Comparison of ENCODE assay signal across 25 mouse cellular contexts in the genomic region with DNA sequence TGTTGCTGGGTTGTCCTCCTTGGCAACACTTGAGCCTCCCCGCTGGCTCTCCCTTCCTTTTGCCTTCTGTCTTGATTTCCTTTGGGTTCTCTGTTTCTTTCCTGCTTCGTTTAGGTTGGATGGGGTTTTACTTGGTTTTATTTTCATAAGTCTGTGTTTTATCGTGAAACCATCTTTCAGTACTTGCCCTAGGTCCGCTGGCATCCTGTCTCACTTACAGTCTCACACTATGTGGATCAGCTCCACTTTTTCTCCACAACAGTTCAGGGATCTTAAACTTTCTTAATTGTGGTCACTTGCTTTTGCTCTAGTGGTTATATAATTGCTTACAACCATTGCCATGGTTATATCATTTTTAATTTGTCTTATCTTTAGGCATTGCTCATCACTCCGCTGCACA.
A peak's percentile ranks its signal among the peaks of the same experiment; 100 is the strongest.
DNase-seq lines count a peak whose midpoint lies in the region; ATAC-seq and TF ChIP-seq lines count a peak whose summit lies in the region.
"Had no signal": no experiment of that assay in that cellular context is flagged by ENCODE, and none has a peak within 500 bp of the region (broad histone marks: within the 10 kb centered on the region; RNA-seq: fewer than 3 reads in every experiment).

No protein-coding gene starts in this region.

- H3K27me3 ChIP-seq in heart, embryonic 12.5 days (replicated peaks): no peaks in the 10 kb centered on the region
- no peaks in the 10 kb centered on the region for H3K27me3 ChIP-seq in spleen, adult 2 months (ENCODE audit: control insufficient read depth, insufficient read depth, low read length)
- H3K27me3 ChIP-seq: CH12.LX; embryonic facial prominence, embryonic 12.5 days; forebrain, embryonic 13.5 days; forebrain, embryonic 15.5 days; Patski had no signal

- H3K4me1 ChIP-seq in heart, embryonic 12.5 days (replicated peaks): peaks cover 37% of the 10 kb centered on the region
- H3K4me1 ChIP-seq in spleen, adult 2 months (ENCODE audit: control insufficient read depth, insufficient read depth, insufficient read length): peaks cover 17% of the 10 kb centered on the region

- H3K4me3 ChIP-seq in heart, embryonic 12.5 days: no peak overlapping the region
- H3K4me3 ChIP-seq in spleen, adult 2 months (ENCODE audit: extremely low read depth, insufficient read depth, insufficient read length): no peak overlapping the region
- H3K4me3 ChIP-seq: embryonic facial prominence, embryonic 10.5 days; embryonic facial prominence, embryonic 12.5 days; forebrain, embryonic 13.5 days; forebrain, embryonic 15.5 days had no signal

- H3K9ac ChIP-seq in heart, embryonic 12.5 days: no peak overlapping the region
- H3K9ac ChIP-seq: embryonic facial prominence, embryonic 12.5 days; forebrain, embryonic 13.5 days; forebrain, embryonic 15.5 days; forebrain, postnatal 0 days had no signal

- WGBS in heart, embryonic 12.5 days: 76% methylated on average over 5 of the region's 5 CpGs
- 66% methylated on average over 5 of the region's 5 CpGs for WGBS in spleen, adult 2 months

- 0 out of 2 replicates have a peak overlapping the region, but pooled peaks have one; percentile 8 for H3K27ac ChIP-seq in heart, embryonic 12.5 days (ENCODE audit: poor library complexity, severe bottlenecking)
- peak overlapping the region; percentile 39; the same call in 1 of the 2 replicates for H3K27ac ChIP-seq in spleen, adult 2 months (ENCODE audit: insufficient read depth, low read length)
- H3K27ac ChIP-seq: embryonic facial prominence, embryonic 10.5 days; embryonic facial prominence, embryonic 12.5 days; forebrain, embryonic 13.5 days had no signal

- peak; percentile 50 for DNase-seq in CD4-positive, CD25-positive, alpha-beta regulatory T cell, adult 2 months (ENCODE audit: low read depth, low spot score)
- DNase-seq in heart, adult 11 months: peak; percentile 53
- DNase-seq in heart, adult 18-20 months: no peak
- DNase-seq in heart, adult 9 months (ENCODE audit: low spot score in 2 of 2): no peak
- DNase-seq in spleen, adult 2 months (ENCODE audit: low read depth in 1 of 2, low spot score in 2 of 2): no peak
- DNase-seq in spleen, postnatal 14 days (ENCODE audit: low spot score in 2 of 2): no peak
- DNase-seq: adrenal gland, adult 8-10 months; adrenal gland, postnatal 14 days; adrenal gland, postnatal 36 days; B cell, adult 2 months; cerebellum, adult 11-12 months; cerebellum, adult 9-10 months; cerebellum, postnatal 10 days; cerebellum, postnatal 25 days; forebrain, postnatal 0 days had no signal

- no peak for TF ChIP-seq POLR2A in spleen, adult 2 months (IDR thresholded peaks at IDR 0.05; ENCODE audit: low read depth, low read length)

- TF ChIP-seq CTCF in spleen, adult 2 months (IDR thresholded peaks at IDR 0.05; ENCODE audit: extremely low read depth, insufficient read depth, insufficient read length, insufficient replicate concordance): no peak

- no peaks in the 10 kb centered on the region for H3K36me3 ChIP-seq in heart, embryonic 12.5 days
- no peaks in the 10 kb centered on the region for H3K36me3 ChIP-seq in spleen, adult 2 months (ENCODE audit: control insufficient read depth, insufficient read depth, low read length)
- H3K36me3 ChIP-seq: embryonic facial prominence, embryonic 10.5 days; embryonic facial prominence, embryonic 12.5 days; forebrain, embryonic 15.5 days; G1E had no signal

- ATAC-seq in CD4-positive, CD25-positive, alpha-beta regulatory T cell, adult 4 months: no peak
- ATAC-seq in heart, embryonic 12.5 days (ENCODE audit: insufficient number of reproducible peaks, low FRiP score): no peak
- ATAC-seq: activated CD4-positive, CD25-positive, alpha-beta regulatory T cell, adult 4 months; forebrain, embryonic 13.5 days; forebrain, embryonic 15.5 days; forebrain, postnatal 0 days; Patski had no signal

- no peak overlapping the region for H3K4me2 ChIP-seq in heart, embryonic 12.5 days
- H3K4me2 ChIP-seq: embryonic facial prominence, embryonic 12.5 days; forebrain, embryonic 13.5 days; forebrain, embryonic 15.5 days had no signal

- H3K9me3 ChIP-seq in heart, embryonic 12.5 days (replicated peaks): no peaks in the 10 kb centered on the region
- H3K9me3 ChIP-seq: embryonic facial prominence, embryonic 10.5 days; embryonic facial prominence, embryonic 12.5 days; forebrain, embryonic 13.5 days; forebrain, embryonic 15.5 days; G1E had no signal

Comparison
In these comparisons a context has a peak if more than half of its experiments do, and no peak if none do; other contexts are left out.
1. DNase-seq: peak in CD4-positive, CD25-positive, alpha-beta regulatory T cell, adult 2 months (single experiment) and heart, adult 11 months (single experiment); none in heart, adult 18-20 months (0 of 2), heart, adult 9 months (0 of 2), spleen, adult 2 months (0 of 2) and spleen, postnatal 14 days (0 of 2).